Mouse (Mus musculus): ENCODE results near the gene Magt1. TPM values are rescaled to one million over a fixed set of nuclear protein-coding genes. Genes with fewer than 3 reads are reported as not detected.
"Not testable (repeated sequence)": the region's sequence is repeated elsewhere in the genome, so short reads cannot be mapped to it uniquely, and the experiment has no call there.

Gene Magt1
- polyA plus RNA-seq, 1 experiment from 2014 or later: 44.4 TPM

DNA sequence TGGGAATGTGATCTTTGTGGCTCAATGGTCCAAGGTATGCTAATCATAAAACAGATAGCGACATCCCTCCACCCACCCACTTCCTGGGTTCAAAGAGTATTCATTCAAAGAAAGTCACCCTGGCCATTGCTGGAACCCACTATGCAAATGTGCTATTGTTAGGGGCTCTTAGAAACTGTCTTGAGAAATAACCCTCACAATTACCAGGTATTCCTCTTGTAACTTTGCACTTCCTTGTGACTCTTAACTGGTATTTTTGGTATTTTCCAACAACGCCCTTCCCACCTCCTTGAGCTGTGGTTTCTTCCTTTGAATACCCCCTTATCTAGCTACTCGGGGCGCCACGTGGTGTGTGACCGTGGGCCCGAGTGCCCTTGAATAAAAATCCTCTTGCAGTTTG lies 88.7 kb downstream of the Magt1 start:
- H3K9ac ChIP-seq; H3K27ac ChIP-seq (replicated peaks); H3K9me3 ChIP-seq; H3K4me2 ChIP-seq; H3K4me3 ChIP-seq; H3K27me3 ChIP-seq (replicated peaks); ATAC-seq (ENCODE audit: extremely low read depth, insufficient number of reproducible peaks, low FRiP score, low TSS enrichment); H3K36me3 ChIP-seq: not testable (repeated sequence)
- peaks cover 14% of the 10 kb centered on the region for H3K4me1 ChIP-seq
- 85% methylated on average over 7 of the region's 7 CpGs for WGBS

DNA sequence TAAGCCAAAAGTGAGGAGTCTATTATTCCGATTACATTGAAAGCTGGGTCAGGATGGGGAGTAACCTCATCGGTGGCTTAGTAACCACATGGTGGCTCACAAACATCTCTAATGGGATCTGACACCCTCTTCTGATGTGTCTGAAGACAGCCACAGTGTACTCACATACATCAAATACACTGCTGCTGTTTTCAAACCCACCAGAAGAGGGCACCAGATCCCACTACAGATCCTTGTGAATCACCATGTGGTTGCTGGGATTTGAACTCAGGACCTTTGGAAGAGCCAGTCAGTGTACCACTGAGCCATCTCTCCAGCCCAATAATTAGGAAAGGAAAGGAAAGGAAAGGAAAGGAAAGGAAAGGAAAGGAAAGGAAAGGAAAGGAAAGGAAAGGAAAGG lies 90.3 kb downstream of the Magt1 start:
- Histone ChIP-seq H3K4me3 (no peak overlapping the region), H3K27ac (replicated peaks) (no peak overlapping the region), H3K4me2 (no peak overlapping the region), H3K9me3 (no peaks in the 10 kb centered on the region; the same call in 1 of the 2 replicates), H3K27me3 (replicated peaks) (no peaks in the 10 kb centered on the region), H3K36me3 (0 out of 2 replicates have a peak, but pooled peaks cover 6% of the 10 kb centered on the region), H3K9ac (no peak overlapping the region), H3K4me1 (peaks cover 10% of the 10 kb centered on the region)
- no peak for ATAC-seq (ENCODE audit: extremely low read depth, insufficient number of reproducible peaks, low FRiP score, low TSS enrichment)
- WGBS: 81% methylated on average over 2 of the region's 2 CpGs

Other genes with a start within 250 kb of the Magt1 start
- gene Fgf16, start 247.6 kb downstream of the Magt1 start, polyA plus RNA-seq (2015; fragmentation: Nextera tagmentation; extraction: Ambion mirVana): 0.14 and 0.17 TPM in 2 replicates
- gene Atrx, start 82.5 kb downstream of the Magt1 start, polyA plus RNA-seq (2015; fragmentation: Nextera tagmentation; extraction: Ambion mirVana): 113 and 116 TPM in 2 replicates
- 770 and 864 TPM in 2 replicates for gene Cox7b, start 3.8 kb upstream of the Magt1 start, polyA plus RNA-seq (2015; fragmentation: Nextera tagmentation; extraction: Ambion mirVana)
- 11.7 and 13.4 TPM in 2 replicates for gene Atp7a, start 15.4 kb upstream of the Magt1 start, polyA plus RNA-seq (2015; fragmentation: Nextera tagmentation; extraction: Ambion mirVana)
- gene Tlr13, start 131.3 kb upstream of the Magt1 start, polyA plus RNA-seq (2015; fragmentation: Nextera tagmentation; extraction: Ambion mirVana): 0.33 and 0.35 TPM in 2 replicates
- gene Pgk1, start 175.2 kb upstream of the Magt1 start, polyA plus RNA-seq (2015; fragmentation: Nextera tagmentation; extraction: Ambion mirVana): 660 and 731 TPM in 2 replicates
- 18.1 and 19.7 TPM in 2 replicates for gene Taf9b, start 209.3 kb upstream of the Magt1 start, polyA plus RNA-seq (2015; fragmentation: Nextera tagmentation; extraction: Ambion mirVana)
- gene Fnd3c2, start 243.5 kb upstream of the Magt1 start, polyA plus RNA-seq (2015; fragmentation: Nextera tagmentation; extraction: Ambion mirVana): not detected in 2 replicates